Mouse (Mus musculus): ENCODE measurements around the gene Auts2. TPM values are rescaled to one million over a fixed set of nuclear protein-coding genes. Genes with fewer than 3 reads are reported as not detected.

Gene Auts2
- polyA plus RNA-seq, 1 experiment from 2014 or later, result 27.3 TPM

GRCm38 (mm10) chr5:132212446-132212845, 330.7 kb downstream of the Auts2 start:
- no peak overlapping the region for H3K4me3 ChIP-seq (ENCODE audit: low read depth, low read length)
- no peak overlapping the region for H3K27ac ChIP-seq (ENCODE audit: low read depth)
- no peak for ATAC-seq (ENCODE audit: insufficient read depth)
- H3K9ac ChIP-seq, result no peak overlapping the region
- no peaks in the 10 kb centered on the region for H3K9me3 ChIP-seq (ENCODE audit: low read depth, low read length)
- no peak for TF ChIP-seq CTCF (IDR thresholded peaks at IDR 0.05; ENCODE audit: low read depth)
- H3K4me1 ChIP-seq (ENCODE audit: insufficient read depth), result no peaks in the 10 kb centered on the region
- H3K27me3 ChIP-seq (ENCODE audit: insufficient read depth, low read length), result no peaks in the 10 kb centered on the region
- no peak overlapping the region for H3K4me2 ChIP-seq
- WGBS, result 71% methylated on average over 2 of the region's 2 CpGs
- H3K36me3 ChIP-seq (ENCODE audit: insufficient read depth), result no peaks in the 10 kb centered on the region
- DNase-seq, result no peak

- no peak overlapping the region for H3K4me2 ChIP-seq
- no peaks in the 10 kb centered on the region for H3K4me1 ChIP-seq (ENCODE audit: insufficient read depth)
- H3K27me3 ChIP-seq (ENCODE audit: insufficient read depth, low read length), result no peaks in the 10 kb centered on the region
- ATAC-seq (ENCODE audit: insufficient read depth), result no peak
- H3K9ac ChIP-seq, result no peak overlapping the region
- no peak for TF ChIP-seq CTCF (IDR thresholded peaks at IDR 0.05; ENCODE audit: low read depth)
- H3K27ac ChIP-seq (ENCODE audit: low read depth), result no peak overlapping the region
- no peaks in the 10 kb centered on the region for H3K36me3 ChIP-seq (ENCODE audit: insufficient read depth)
- no peak overlapping the region for H3K4me3 ChIP-seq (ENCODE audit: low read depth, low read length)
- H3K9me3 ChIP-seq (ENCODE audit: low read depth, low read length), result no peaks in the 10 kb centered on the region
- DNase-seq, result no peak
These were observed 333.4 kb downstream of the Auts2 start for GRCm38 (mm10) chr5:132209694-132210093.

DNA sequence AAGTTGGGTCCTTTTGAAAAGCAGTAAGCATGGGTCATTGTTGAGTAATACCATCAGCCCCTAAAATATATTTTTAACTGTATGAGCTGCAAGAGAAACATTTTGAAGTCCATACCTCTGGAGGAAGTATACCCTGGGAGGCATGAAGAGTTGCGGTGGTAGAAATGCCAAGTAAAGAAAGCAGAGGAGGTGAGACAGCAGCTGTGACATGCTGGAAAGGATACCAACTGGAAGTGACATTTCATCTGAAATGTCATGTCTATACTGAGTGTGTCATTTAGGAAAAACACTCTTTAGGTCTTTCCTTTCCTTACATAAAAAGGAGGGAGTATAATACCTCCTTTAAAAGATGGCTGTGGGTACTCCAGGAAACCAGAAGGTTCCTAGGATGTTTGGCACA, 336.9 kb downstream of the Auts2 start:
- no peak for TF ChIP-seq CTCF (IDR thresholded peaks at IDR 0.05; ENCODE audit: low read depth)
- H3K27ac ChIP-seq (ENCODE audit: low read depth), result no peak overlapping the region
- WGBS, result 93% methylated on average over 1 of the region's 1 CpGs

GRCm38 (mm10) chr5:132203846-132204245, 339.3 kb downstream of the Auts2 start:
- ATAC-seq (ENCODE audit: insufficient read depth), result no peak
- no peak for TF ChIP-seq CTCF (IDR thresholded peaks at IDR 0.05; ENCODE audit: low read depth)

More for the DNA sequence above, 336.9 kb downstream of the Auts2 start:
- Histone ChIP-seq H3K27me3 (ENCODE audit: insufficient read depth, low read length) (no peaks in the 10 kb centered on the region), H3K4me2 (no peak overlapping the region), H3K9ac (no peak overlapping the region), H3K4me1 (ENCODE audit: insufficient read depth) (peaks cover 7% of the 10 kb centered on the region), H3K9me3 (ENCODE audit: low read depth, low read length) (no peaks in the 10 kb centered on the region), H3K4me3 (ENCODE audit: low read depth, low read length) (no peak overlapping the region), H3K36me3 (ENCODE audit: insufficient read depth) (no peaks in the 10 kb centered on the region)
- DNase-seq (no peak), ATAC-seq (ENCODE audit: insufficient read depth) (no peak)

GRCm38 (mm10) chr5:132201077-132201645, 342.0 kb downstream of the Auts2 start:
- peak; percentile 61 for DNase-seq
- H3K27ac ChIP-seq (ENCODE audit: low read depth), result peak overlapping the region; percentile 48; the same call in 1 of the 2 replicates
- H3K27me3 ChIP-seq (ENCODE audit: insufficient read depth, low read length), result no peaks in the 10 kb centered on the region
- ATAC-seq (ENCODE audit: insufficient read depth), result peak; percentile 51; the same call in 1 of the 2 replicates
- H3K4me2 ChIP-seq, result no peak overlapping the region
- no peaks in the 10 kb centered on the region for H3K36me3 ChIP-seq (ENCODE audit: insufficient read depth)
- peaks cover 17% of the 10 kb centered on the region for H3K4me1 ChIP-seq (ENCODE audit: insufficient read depth)
- H3K9ac ChIP-seq, result no peak overlapping the region
- no peak for TF ChIP-seq CTCF (IDR thresholded peaks at IDR 0.05; ENCODE audit: low read depth)
- H3K9me3 ChIP-seq (ENCODE audit: low read depth, low read length), result no peaks in the 10 kb centered on the region
- WGBS, result 25% methylated on average over 4 of the region's 4 CpGs
- no peak overlapping the region for H3K4me3 ChIP-seq (ENCODE audit: low read depth, low read length)

More at GRCm38 (mm10) chr5:132203846-132204245, 339.3 kb downstream of the Auts2 start:
- DNase-seq, result no peak
- Histone ChIP-seq H3K4me2 (no peak overlapping the region), H3K4me1 (ENCODE audit: insufficient read depth) (peaks cover 17% of the 10 kb centered on the region), H3K9ac (no peak overlapping the region), H3K9me3 (ENCODE audit: low read depth, low read length) (no peaks in the 10 kb centered on the region), H3K27ac (ENCODE audit: low read depth) (no peak overlapping the region), H3K4me3 (ENCODE audit: low read depth, low read length) (no peak overlapping the region), H3K27me3 (ENCODE audit: insufficient read depth, low read length) (no peaks in the 10 kb centered on the region), H3K36me3 (ENCODE audit: insufficient read depth) (no peaks in the 10 kb centered on the region)
- WGBS, result 80% methylated on average over 11 of the region's 11 CpGs

DNA sequence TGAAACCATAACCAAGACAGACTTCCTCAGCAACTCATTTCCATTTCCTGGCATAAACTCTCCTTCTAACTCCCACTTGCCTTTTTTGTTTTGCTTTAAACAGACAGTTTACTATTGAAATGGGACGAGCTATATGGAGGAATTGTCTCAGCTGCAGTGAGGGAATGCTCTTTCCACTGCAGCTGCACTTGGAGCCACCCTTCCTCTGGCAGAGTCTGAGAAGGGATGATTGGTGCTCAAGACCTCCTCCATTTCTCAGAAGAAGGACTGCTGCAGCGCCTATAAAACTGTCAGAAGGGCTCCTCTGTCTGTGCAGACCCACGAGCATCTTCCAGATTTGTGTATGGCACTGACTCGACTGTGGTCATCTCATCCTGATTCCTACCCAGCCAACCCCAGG, 342.5 kb downstream of the Auts2 start:
- Histone ChIP-seq H3K9me3 (ENCODE audit: low read depth, low read length) (no peaks in the 10 kb centered on the region), H3K4me1 (ENCODE audit: insufficient read depth) (peaks cover 17% of the 10 kb centered on the region), H3K27ac (ENCODE audit: low read depth) (0 out of 2 replicates have a peak overlapping the region, but pooled peaks have one; percentile 38), H3K27me3 (ENCODE audit: insufficient read depth, low read length) (no peaks in the 10 kb centered on the region), H3K9ac (no peak overlapping the region), H3K4me3 (ENCODE audit: low read depth, low read length) (no peak overlapping the region), H3K36me3 (ENCODE audit: insufficient read depth) (no peaks in the 10 kb centered on the region), H3K4me2 (no peak overlapping the region)
- TF ChIP-seq CTCF (IDR thresholded peaks at IDR 0.05; ENCODE audit: low read depth), result no peak
- ATAC-seq (ENCODE audit: insufficient read depth), result peak; percentile 55; the same call in 1 of the 2 replicates
- peak; percentile 65 for DNase-seq
- WGBS, result 23% methylated on average over 4 of the region's 4 CpGs

DNA sequence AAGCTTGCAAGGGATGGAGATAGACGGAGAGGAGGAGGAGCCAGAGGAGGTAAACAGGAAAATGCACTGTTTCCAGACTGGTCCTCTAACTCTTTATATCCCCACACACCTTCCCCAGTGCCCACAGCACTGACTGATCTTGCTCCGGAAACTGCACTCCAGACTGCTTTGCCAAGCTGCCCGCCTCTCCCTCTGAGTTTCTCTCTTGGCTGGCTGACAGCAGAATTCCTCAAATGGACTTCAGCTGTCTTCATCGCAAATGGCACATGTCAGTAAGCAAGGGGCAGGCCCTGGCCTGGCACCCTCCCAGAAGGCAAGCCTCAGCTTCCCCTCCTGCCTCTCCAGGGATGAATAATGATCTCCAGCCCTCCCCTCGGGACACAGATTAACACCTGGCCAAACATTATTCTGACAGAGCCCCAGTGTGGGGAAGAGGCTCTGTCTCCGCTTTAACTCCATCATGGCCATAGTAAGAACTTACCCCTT, 348.1 kb downstream of the Auts2 start:
- Histone ChIP-seq H3K4me1 (ENCODE audit: insufficient read depth) (peaks cover 9% of the 10 kb centered on the region), H3K9me3 (ENCODE audit: low read depth, low read length) (no peaks in the 10 kb centered on the region), H3K4me2 (peak overlapping the region; percentile 40), H3K36me3 (ENCODE audit: insufficient read depth) (no peaks in the 10 kb centered on the region), H3K27ac (ENCODE audit: low read depth) (no peak overlapping the region), H3K9ac (no peak overlapping the region), H3K27me3 (ENCODE audit: insufficient read depth, low read length) (no peaks in the 10 kb centered on the region), H3K4me3 (ENCODE audit: low read depth, low read length) (no peak overlapping the region)
- DNase-seq (peak; percentile 85), ATAC-seq (ENCODE audit: insufficient read depth) (peak; percentile 77)
- no peak for TF ChIP-seq CTCF (IDR thresholded peaks at IDR 0.05; ENCODE audit: low read depth)
- 12% methylated on average over 6 of the region's 6 CpGs for WGBS
